Mouse (Mus musculus) macrophage (primary cell): ENCODE results near the gene Nop53. TPM values are rescaled to one million over a fixed set of nuclear protein-coding genes. Genes with fewer than 3 reads are reported as not detected.

ENCODE experiments used
- H3K27ac ChIP-seq: fragments of 350-480 bp; formaldehyde crosslinking; 2 replicates; pipeline ENCODE4 v1.9.0; 2021
- H3K36me3 ChIP-seq: fragments of 350-480 bp; formaldehyde crosslinking; 2 replicates; pipeline ENCODE4 v1.9.0; 2021; ENCODE audit errors: inconsistent target
- H3K4me3 ChIP-seq: fragments of 350-480 bp; formaldehyde crosslinking; 2 replicates; pipeline ENCODE4 v1.9.0; 2021; ENCODE audit errors: inconsistent target
- H3K79me2 ChIP-seq: fragments of 350-480 bp; formaldehyde crosslinking; 2 replicates; pipeline ENCODE4 v1.9.0; 2021; ENCODE audit errors: inconsistent target
- WGBS: methylation state at CpG from one replicate; pipeline ENCODE4 v1.1.7; 2026; ENCODE audit warnings: inconsistent platforms; ENCODE audit not compliant: missing documents; 5-methylcytosine and 5-hydroxymethylcytosine counted together
- polyA plus RNA-seq: library from polyadenylated mRNA; stranded (reverse); fragments of 250-400 nt; gene quantifications from 3 replicates; pipeline ENCODE4 v1.2.4, GENCODE M21; 2018; ENCODE audit warnings: inconsistent platforms

Nop53 gene
- polyA plus RNA-seq, 1 experiment from 2014 or later: 94.2 TPM

GRCm38 (mm10) chr7:15967312-15967711, 21.4 kb upstream of the Nop53 start, which contains the start of gene Ehd2:
Gene Ehd2 (minus strand): TSS chr7:15967567.
- no peak within 1 kb of the TSS for H3K27ac ChIP-seq
- H3K4me3 ChIP-seq: no peak within 1 kb of the TSS
- no peaks in the 10 kb centered on the region for H3K79me2 ChIP-seq
- H3K36me3 ChIP-seq: peaks cover 5% of the 10 kb centered on the region; the same call in 1 of the 2 replicates
- WGBS: 5% methylated on average over 22 of the region's 22 CpGs

GRCm38 (mm10) chr7:15966489-15966888, 20.6 kb upstream of the Nop53 start:
- peaks cover 3% of the 10 kb centered on the region; the same call in 1 of the 2 replicates for H3K36me3 ChIP-seq
- 80% methylated on average over 3 of the region's 3 CpGs for WGBS
- H3K79me2 ChIP-seq: no peaks in the 10 kb centered on the region
- H3K27ac ChIP-seq: no peak overlapping the region
- H3K4me3 ChIP-seq: no peak overlapping the region

GRCm38 (mm10) chr7:15963798-15964652, 18.2 kb upstream of the Nop53 start:
- H3K4me3 ChIP-seq: no peak overlapping the region
- WGBS: 77% methylated on average over 31 of the region's 32 CpGs
- no peaks in the 10 kb centered on the region for H3K79me2 ChIP-seq
- H3K27ac ChIP-seq: no peak overlapping the region
- no peaks in the 10 kb centered on the region for H3K36me3 ChIP-seq

GRCm38 (mm10) chr7:15962311-15963288, 16.7 kb upstream of the Nop53 start:
- WGBS: 68% methylated on average over 10 of the region's 12 CpGs
- Histone ChIP-seq H3K27ac (no peak overlapping the region), H3K4me3 (no peak overlapping the region), H3K79me2 (no peaks in the 10 kb centered on the region), H3K36me3 (no peaks in the 10 kb centered on the region)

- no peaks in the 10 kb centered on the region for H3K36me3 ChIP-seq
- no peaks in the 10 kb centered on the region for H3K79me2 ChIP-seq
- WGBS: 92% methylated on average over 6 of the region's 7 CpGs
- no peak overlapping the region for H3K4me3 ChIP-seq
- no peak overlapping the region for H3K27ac ChIP-seq
Observed at GRCm38 (mm10) chr7:15961798-15962197, 15.9 kb upstream of the Nop53 start.

- Histone ChIP-seq H3K36me3 (no peaks in the 10 kb centered on the region), H3K27ac (no peak overlapping the region), H3K79me2 (no peaks in the 10 kb centered on the region), H3K4me3 (no peak overlapping the region)
- 62% methylated on average over 4 of the region's 4 CpGs for WGBS
Observed at GRCm38 (mm10) chr7:15961239-15961638, 15.4 kb upstream of the Nop53 start.

GRCm38 (mm10) chr7:15960691-15961090, 14.8 kb upstream of the Nop53 start:
- no peak overlapping the region for H3K27ac ChIP-seq
- no peaks in the 10 kb centered on the region for H3K79me2 ChIP-seq
- WGBS: 78% methylated on average over 4 of the region's 4 CpGs
- H3K36me3 ChIP-seq: no peaks in the 10 kb centered on the region
- H3K4me3 ChIP-seq: no peak overlapping the region

- Histone ChIP-seq H3K79me2 (no peaks in the 10 kb centered on the region), H3K27ac (no peak overlapping the region), H3K36me3 (no peaks in the 10 kb centered on the region), H3K4me3 (no peak overlapping the region)
- 97% methylated on average over 5 of the region's 5 CpGs for WGBS
Observed at GRCm38 (mm10) chr7:15956143-15956542, 10.3 kb upstream of the Nop53 start.

GRCm38 (mm10) chr7:15955509-15955908, 9.6 kb upstream of the Nop53 start:
- Histone ChIP-seq H3K4me3 (no peak overlapping the region), H3K36me3 (no peaks in the 10 kb centered on the region), H3K27ac (no peak overlapping the region), H3K79me2 (no peaks in the 10 kb centered on the region)
- WGBS: 14% methylated on average over 7 of the region's 7 CpGs

- H3K79me2 ChIP-seq: no peaks in the 10 kb centered on the region
- no peak overlapping the region for H3K4me3 ChIP-seq
- H3K36me3 ChIP-seq: no peaks in the 10 kb centered on the region
- WGBS: 5% methylated on average over 21 of the region's 21 CpGs
- no peak overlapping the region for H3K27ac ChIP-seq
Observed at GRCm38 (mm10) chr7:15954978-15955443, 9.1 kb upstream of the Nop53 start.

GRCm38 (mm10) chr7:15954436-15954835, 8.6 kb upstream of the Nop53 start:
- Histone ChIP-seq H3K79me2 (no peaks in the 10 kb centered on the region), H3K36me3 (no peaks in the 10 kb centered on the region), H3K27ac (no peak overlapping the region), H3K4me3 (no peak overlapping the region)
- WGBS: 81% methylated on average over 7 of the region's 7 CpGs

- Histone ChIP-seq H3K36me3 (no peaks in the 10 kb centered on the region), H3K79me2 (no peaks in the 10 kb centered on the region), H3K4me3 (no peak overlapping the region), H3K27ac (no peak overlapping the region)
- 59% methylated on average over 13 of the region's 13 CpGs for WGBS
Observed at GRCm38 (mm10) chr7:15953307-15954074, 7.6 kb upstream of the Nop53 start.

- Histone ChIP-seq H3K36me3 (no peaks in the 10 kb centered on the region), H3K4me3 (no peak overlapping the region), H3K79me2 (no peaks in the 10 kb centered on the region), H3K27ac (no peak overlapping the region)
- 78% methylated on average over 3 of the region's 3 CpGs for WGBS
Observed at GRCm38 (mm10) chr7:15952416-15952815, 6.5 kb upstream of the Nop53 start.

- Histone ChIP-seq H3K27ac (no peak overlapping the region), H3K79me2 (peaks cover 6% of the 10 kb centered on the region), H3K4me3 (no peak overlapping the region), H3K36me3 (no peaks in the 10 kb centered on the region)
- 89% methylated on average over 15 of the region's 15 CpGs for WGBS
Observed at GRCm38 (mm10) chr7:15950008-15950407, 4.1 kb upstream of the Nop53 start.
